Mouse (Mus musculus): ENCODE measurements around the gene Kap.
"Not testable (repeated sequence)": the region's sequence is repeated elsewhere in the genome, so short reads cannot be mapped to it uniquely, and the experiment has no call there.

- not testable (repeated sequence) for TF ChIP-seq CTCF, POLR2A (IDR thresholded peaks at IDR 0.05; ENCODE audit: extremely low read depth, insufficient read depth, low read length)
These were observed 15.1 kb downstream of the Kap start for GRCm38 (mm10) chr6:133838296-133838995.

Measured in cortical plate, adult 2 months (tissue).